Mouse (Mus musculus) v-Abl transformed pro-B cells (cell line): ENCODE results near the gene Anxa6.
"Not testable (repeated sequence)": the region's sequence is repeated elsewhere in the genome, so short reads cannot be mapped to it uniquely, and the experiment has no call there.

ENCODE experiments used
- in situ Hi-C, 2 experiments: fragments of 400-800 bp; cut with MboI; formaldehyde crosslinking; loops; one replicate each; pipeline ENCODE4 v1.15.1; 2025; ENCODE audit not compliant: unreplicated experiment in 2 of 2

The Anxa6 gene

GRCm38 (mm10) chr11:54971365-54972048 lies 61.7 kb downstream of the Anxa6 start:
- in situ Hi-C loops, result no loop called here

- in situ Hi-C loops, result no loop called here
Measured at GRCm38 (mm10) chr11:54965234-54965633, 68.0 kb downstream of the Anxa6 start.

GRCm38 (mm10) chr11:54962810-54963209 lies 70.4 kb downstream of the Anxa6 start, which contains the start of gene Tnip1:
Gene Tnip1, minus strand, starts transcription at chr11:54962917.
- in situ Hi-C loops, result no loop called here

GRCm38 (mm10) chr11:54961921-54962320 lies 71.3 kb downstream of the Anxa6 start:
- in situ Hi-C loops, result no loop called here

- in situ Hi-C loops, result no loop called here
Measured at GRCm38 (mm10) chr11:54961164-54961850, 71.9 kb downstream of the Anxa6 start.

GRCm38 (mm10) chr11:54960251-54960650 lies 73.0 kb downstream of the Anxa6 start:
- in situ Hi-C loops, result no loop called here

- in situ Hi-C loops, result no loop called here
Measured at GRCm38 (mm10) chr11:54958571-54959073, 74.6 kb downstream of the Anxa6 start.

- in situ Hi-C loops, result not testable (repeated sequence)
Measured at GRCm38 (mm10) chr11:54957708-54958107, 75.5 kb downstream of the Anxa6 start.

GRCm38 (mm10) chr11:54956912-54957311 lies 76.3 kb downstream of the Anxa6 start:
- in situ Hi-C loops, result no loop called here

- in situ Hi-C loops, result no loop called here
Measured at GRCm38 (mm10) chr11:54955735-54956480, 77.3 kb downstream of the Anxa6 start.

GRCm38 (mm10) chr11:54955400-54955734 lies 77.9 kb downstream of the Anxa6 start:
- in situ Hi-C loops, result not testable (repeated sequence)

GRCm38 (mm10) chr11:54954716-54955115 lies 78.5 kb downstream of the Anxa6 start:
- in situ Hi-C loops, result no loop called here

GRCm38 (mm10) chr11:54953993-54954446 lies 79.2 kb downstream of the Anxa6 start:
- in situ Hi-C loops, result no loop called here

GRCm38 (mm10) chr11:54952651-54953050 lies 80.6 kb downstream of the Anxa6 start:
- in situ Hi-C loops, result no loop called here

- in situ Hi-C loops, result no loop called here
Measured at GRCm38 (mm10) chr11:54950684-54951083, 82.6 kb downstream of the Anxa6 start.

- in situ Hi-C loops, result no loop called here
Measured at GRCm38 (mm10) chr11:54949717-54950116, 83.5 kb downstream of the Anxa6 start.

- in situ Hi-C loops, result no loop called here
Measured at GRCm38 (mm10) chr11:54944702-54945101, 88.5 kb downstream of the Anxa6 start.

- in situ Hi-C loops, result no loop called here
Measured at GRCm38 (mm10) chr11:54940056-54940455, 93.2 kb downstream of the Anxa6 start.

- in situ Hi-C loops, result no loop called here
Measured at GRCm38 (mm10) chr11:54939501-54939900, 93.7 kb downstream of the Anxa6 start.

- in situ Hi-C loops, result no loop called here
Measured at GRCm38 (mm10) chr11:54936771-54937140, 96.5 kb downstream of the Anxa6 start.

GRCm38 (mm10) chr11:54936035-54936770 lies 97.0 kb downstream of the Anxa6 start:
- in situ Hi-C loops, result no loop called here
